Mouse (Mus musculus) adipocyte (in vitro differentiated cells): Measurements from ENCODE around the gene Gm42688.

ENCODE experiments used
- DNase-seq: peaks from one replicate; pipeline ENCODE4 v3.0.0-alpha.2; 2016; ENCODE audit warnings: low spot score

The Gm42688 gene

DNA sequence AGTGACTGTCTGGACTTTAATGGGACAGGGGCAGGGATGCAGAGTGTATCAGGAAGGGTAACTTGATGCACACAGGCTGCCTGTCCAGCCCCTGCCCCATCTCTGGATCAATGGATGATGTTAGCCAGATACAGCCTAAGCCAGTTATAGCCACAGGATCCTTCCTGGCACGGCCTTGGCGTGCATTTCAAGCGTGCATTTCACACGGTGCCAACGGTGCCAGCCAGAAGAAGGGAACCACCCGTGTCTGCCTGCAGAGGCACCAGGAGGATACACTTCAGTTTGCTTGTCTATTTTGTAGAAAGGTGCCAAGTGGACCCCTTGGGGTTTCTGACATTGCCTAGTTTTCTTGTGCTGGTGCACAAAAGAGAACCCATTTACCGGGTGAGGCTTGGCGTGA is 38.6 kb downstream of the Gm42688 start:
- no peak for DNase-seq

DNA sequence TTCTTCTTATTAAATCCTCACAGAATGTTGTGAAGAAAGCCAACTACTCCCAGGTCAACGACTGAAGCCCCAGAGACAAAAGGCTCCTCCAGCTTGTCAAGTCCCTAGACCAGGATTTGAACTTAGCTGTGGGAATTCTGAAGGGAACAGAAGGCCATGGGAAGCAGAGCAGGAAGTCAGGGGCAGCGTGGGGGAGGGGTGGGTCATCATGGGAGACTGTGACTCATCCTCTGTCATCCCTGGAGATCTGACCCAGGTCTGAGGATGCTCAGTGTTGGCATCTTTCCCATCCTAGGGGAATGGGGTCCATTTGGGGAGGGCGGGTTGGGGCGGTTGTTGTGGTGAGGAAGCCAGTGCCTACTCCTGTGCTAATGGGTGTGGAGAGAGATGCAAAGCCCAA is 40.2 kb downstream of the Gm42688 start:
- no peak for DNase-seq

DNA sequence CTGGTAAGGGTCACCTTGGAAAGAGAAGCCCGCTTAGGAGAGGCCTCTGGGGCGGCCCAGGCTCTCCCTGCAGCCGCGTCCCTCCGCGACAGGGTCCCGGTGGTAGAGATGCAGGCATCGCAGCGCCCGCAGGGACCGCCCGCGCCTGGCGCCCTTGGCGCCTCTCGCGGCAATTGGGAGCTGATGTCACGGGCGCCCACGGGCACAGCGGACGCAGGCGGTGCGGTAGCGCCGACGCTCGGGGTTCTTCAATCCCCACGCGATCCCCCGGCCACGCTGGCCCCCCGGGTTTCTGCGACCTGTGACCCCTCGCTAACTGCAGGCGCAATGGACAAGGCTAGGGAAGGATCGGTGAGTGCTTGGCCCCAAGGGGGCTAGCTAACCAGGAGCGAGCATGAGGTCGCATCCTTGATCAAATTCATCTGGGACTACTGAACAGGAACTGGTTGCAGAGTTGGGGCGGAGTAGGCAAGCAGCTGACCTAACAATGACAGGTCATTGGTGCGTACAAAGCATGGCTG is 40.9 kb downstream of the Gm42688 start:
- no peak for DNase-seq

GRCm38 (mm10) chr6:83142886-83143285 is 41.5 kb downstream of the Gm42688 start:
- DNase-seq = no peak

GRCm38 (mm10) chr6:83145209-83145608 is 43.8 kb downstream of the Gm42688 start:
- DNase-seq = no peak

- DNase-seq = no peak
These were observed 44.4 kb downstream of the Gm42688 start for GRCm38 (mm10) chr6:83145805-83146204.

DNA sequence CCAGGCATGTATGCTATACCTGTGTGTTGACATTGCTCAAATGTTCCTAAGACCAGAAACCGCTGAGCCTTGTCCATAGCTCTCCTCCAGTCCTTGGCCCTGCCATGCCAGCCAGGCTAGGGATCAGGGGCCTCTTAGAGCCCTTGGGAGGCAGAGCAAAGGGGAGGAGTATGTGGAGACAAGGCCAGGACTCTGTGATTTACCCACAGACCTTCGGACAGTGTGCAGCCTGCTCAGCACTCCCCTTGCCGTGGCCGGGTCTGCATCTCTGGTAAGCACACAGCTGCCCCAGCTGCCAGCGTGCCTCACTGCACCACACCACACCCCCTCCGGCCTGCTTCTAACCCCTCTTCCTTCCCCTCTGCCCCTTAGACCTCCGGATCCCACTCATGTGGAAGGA is 45.9 kb downstream of the Gm42688 start:
- no peak for DNase-seq

GRCm38 (mm10) chr6:83151721-83152120 is 50.3 kb downstream of the Gm42688 start:
- no peak for DNase-seq

- no peak for DNase-seq
These were observed 51.6 kb downstream of the Gm42688 start for GRCm38 (mm10) chr6:83153038-83153437.

GRCm38 (mm10) chr6:83153485-83153884 is 52.1 kb downstream of the Gm42688 start:
- no peak for DNase-seq

DNA sequence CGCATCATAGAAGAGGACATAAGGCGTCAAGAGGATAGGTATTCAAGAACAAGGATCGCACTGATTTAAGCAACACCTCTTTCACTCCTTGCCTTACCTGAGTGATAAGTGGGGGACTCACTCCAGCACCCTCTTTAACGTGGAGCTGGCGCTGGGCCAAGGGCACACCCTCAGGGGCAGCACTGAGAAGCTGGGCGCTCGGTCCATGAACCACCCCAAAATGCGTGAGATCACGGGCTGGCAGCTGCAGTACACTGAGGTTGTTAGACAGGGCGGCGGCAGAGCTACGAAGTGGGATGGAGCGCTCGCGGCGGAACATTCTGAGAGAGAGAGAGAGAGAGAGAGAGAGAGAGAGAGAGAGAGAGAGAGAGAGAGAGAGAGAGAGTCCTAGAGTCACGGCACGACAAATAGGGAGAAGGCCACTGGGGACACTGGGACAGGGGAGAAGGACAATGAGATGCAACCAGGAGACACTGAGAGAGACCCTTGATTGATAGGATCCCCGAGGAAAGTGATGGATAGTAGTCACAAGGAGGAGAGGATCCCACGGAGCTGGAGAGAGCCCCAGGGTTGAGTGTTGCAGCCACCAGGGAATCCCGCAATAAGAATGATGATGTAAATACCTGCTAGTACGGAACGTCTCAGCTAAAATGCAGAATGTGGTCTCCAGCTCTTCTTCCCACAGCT is 54.3 kb downstream of the Gm42688 start:
- DNase-seq = no peak

DNA sequence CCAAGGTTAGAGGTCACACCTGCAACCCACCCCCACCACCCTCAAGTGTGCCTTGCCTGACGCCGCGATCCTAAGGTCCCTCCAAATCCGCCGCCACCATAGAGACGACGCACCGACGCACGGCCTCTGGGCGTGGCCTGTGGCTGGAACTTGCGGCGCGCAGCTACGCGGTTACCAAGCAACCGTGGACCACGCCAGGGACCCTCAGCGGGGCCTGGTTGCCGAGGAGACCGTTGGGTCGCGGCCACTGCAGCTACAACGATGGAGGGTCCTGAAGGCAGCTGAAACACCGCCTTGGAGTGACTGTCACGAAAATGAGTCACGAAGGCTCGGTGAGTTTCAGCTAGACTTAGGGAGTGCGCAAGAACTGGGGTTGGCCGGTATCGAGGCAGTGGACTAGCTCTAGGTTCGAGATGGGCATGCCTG is 54.9 kb downstream of the Gm42688 start, which contains the start of the genes Wdr54 and 1700003E16Rik:
Wdr54 (minus strand) TSS at position 139 of the 426 bp plus-strand sequence.
1700003E16Rik (plus strand) TSS at position 146 of the 426 bp plus-strand sequence.
- DNase-seq = no peak

DNA sequence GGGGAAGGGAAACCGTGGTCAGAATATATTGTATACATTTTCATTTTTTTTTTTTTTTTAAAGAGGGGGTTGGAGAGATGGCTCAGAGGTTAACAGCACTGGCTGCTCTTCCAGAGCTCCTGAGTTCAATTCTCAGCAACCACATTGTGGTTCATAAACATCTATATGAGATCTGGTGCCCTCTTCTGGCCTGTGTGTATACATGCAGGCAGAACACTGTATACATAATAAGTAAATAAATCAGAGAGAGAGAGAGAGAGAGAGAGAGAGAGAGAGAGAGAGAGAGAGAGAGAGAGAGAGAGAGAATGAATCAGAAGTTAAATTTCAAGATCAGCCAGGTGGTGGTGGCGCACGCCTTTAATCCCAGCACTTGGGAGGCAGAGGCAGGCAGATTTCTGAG is 58.0 kb downstream of the Gm42688 start:
- DNase-seq = peak; percentile 81
